Mouse (Mus musculus) fibroblast of lung, adult 2 months (primary cell): ENCODE data around the gene Pnmal2.

ENCODE experiments used
- DNase-seq: peaks from one replicate; pipeline ENCODE4 v3.0.0-alpha.2; 2011; ENCODE audit warnings: low read depth

The Pnmal2 gene

GRCm38 (mm10) chr7:16944061-16944807 is at the start of gene Pnmal2:
Pnmal2 (plus strand) TSS chr7:16944682.
- no peak for DNase-seq

- DNase-seq: no peak
These were observed 49.5 kb upstream of the Pnmal2 start for GRCm38 (mm10) chr7:16895000-16895399.

GRCm38 (mm10) chr7:16895511-16895910 is 49.0 kb upstream of the Pnmal2 start:
- no peak for DNase-seq

- DNase-seq: no peak
These were observed 44.0 kb upstream of the Pnmal2 start for GRCm38 (mm10) chr7:16900526-16900925.

GRCm38 (mm10) chr7:16903439-16903955 is 41.0 kb upstream of the Pnmal2 start:
- no peak for DNase-seq

- no peak for DNase-seq
These were observed 40.3 kb upstream of the Pnmal2 start for GRCm38 (mm10) chr7:16904120-16904675.

- DNase-seq: no peak
These were observed 38.9 kb upstream of the Pnmal2 start for GRCm38 (mm10) chr7:16905491-16906021.

GRCm38 (mm10) chr7:16906281-16906680 is 38.2 kb upstream of the Pnmal2 start, which contains the start of gene Ptgir:
Ptgir (plus strand) TSS chr7:16906490.
- DNase-seq: no peak

- DNase-seq: no peak
These were observed 37.5 kb upstream of the Pnmal2 start for GRCm38 (mm10) chr7:16906889-16907559.

- DNase-seq: no peak
These were observed 36.6 kb upstream of the Pnmal2 start for GRCm38 (mm10) chr7:16907842-16908241.

GRCm38 (mm10) chr7:16908367-16908766 is 36.1 kb upstream of the Pnmal2 start:
- no peak for DNase-seq

GRCm38 (mm10) chr7:16908859-16909258 is 35.6 kb upstream of the Pnmal2 start:
- DNase-seq: no peak

GRCm38 (mm10) chr7:16909909-16910308 is 34.6 kb upstream of the Pnmal2 start:
- DNase-seq: no peak

- no peak for DNase-seq
These were observed 32.6 kb upstream of the Pnmal2 start for GRCm38 (mm10) chr7:16911904-16912303.

GRCm38 (mm10) chr7:16912360-16912759 is 32.1 kb upstream of the Pnmal2 start:
- peak; percentile 85 for DNase-seq

GRCm38 (mm10) chr7:16913806-16914452 is 30.6 kb upstream of the Pnmal2 start:
- peak; percentile 91 for DNase-seq

- DNase-seq: no peak
These were observed 29.8 kb upstream of the Pnmal2 start for GRCm38 (mm10) chr7:16914453-16915343.

- no peak for DNase-seq
These were observed 28.8 kb upstream of the Pnmal2 start for GRCm38 (mm10) chr7:16915461-16916340.

- no peak for DNase-seq
These were observed 27.9 kb upstream of the Pnmal2 start for GRCm38 (mm10) chr7:16916342-16917265.
